Mouse (Mus musculus): ENCODE measurements around the gene Zbtb8b.

DNA sequence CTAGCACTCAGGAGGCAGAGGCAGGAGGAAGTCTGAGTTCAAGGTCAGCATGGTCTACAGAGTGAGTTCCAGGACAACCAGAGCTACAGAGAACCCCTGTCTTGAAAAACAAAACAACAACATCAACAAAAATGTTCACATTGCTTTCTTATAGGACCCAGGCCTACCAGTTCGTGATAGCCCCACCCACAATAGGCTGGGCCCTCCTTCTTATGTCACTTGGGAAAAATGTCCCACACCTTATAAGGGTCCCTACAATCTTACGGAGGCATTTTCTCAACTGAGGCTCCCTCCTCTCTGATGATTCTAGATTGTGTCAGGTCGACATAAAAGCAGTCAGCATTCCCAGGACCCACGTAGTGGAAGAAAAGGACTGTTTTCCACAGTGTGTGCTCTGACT, 40.8 kb downstream of the Zbtb8b start:
- TF ChIP-seq CTCF (conservative IDR thresholded peaks at IDR 0.05; ENCODE audit: low read length): no peak
- no peak for TF ChIP-seq POU5F1 (IDR thresholded peaks at IDR 0.05; ENCODE audit: borderline replicate concordance, low read length)
- TF ChIP-seq NANOG (IDR thresholded peaks at IDR 0.05; ENCODE audit: borderline replicate concordance, low read length): no peak
